Mouse (Mus musculus) lung, postnatal 36 days (tissue): ENCODE data around the gene Mcf2l.

Experiments used
- DNase-seq: peaks from one replicate; pipeline ENCODE4 v3.0.0; 2022; ENCODE audit warnings: mixed read lengths

Gene Mcf2l

GRCm38 (mm10) chr8:12915187-12916006, 41.8 kb downstream of the Mcf2l start:
- DNase-seq: no peak

GRCm38 (mm10) chr8:12916156-12916900, 42.7 kb downstream of the Mcf2l start:
- DNase-seq: no peak

- no peak for DNase-seq
Measured at GRCm38 (mm10) chr8:12917029-12917428, 43.4 kb downstream of the Mcf2l start.

GRCm38 (mm10) chr8:12917831-12918230, 44.2 kb downstream of the Mcf2l start:
- no peak for DNase-seq

GRCm38 (mm10) chr8:12920599-12920998, 47.0 kb downstream of the Mcf2l start:
- no peak for DNase-seq

DNA sequence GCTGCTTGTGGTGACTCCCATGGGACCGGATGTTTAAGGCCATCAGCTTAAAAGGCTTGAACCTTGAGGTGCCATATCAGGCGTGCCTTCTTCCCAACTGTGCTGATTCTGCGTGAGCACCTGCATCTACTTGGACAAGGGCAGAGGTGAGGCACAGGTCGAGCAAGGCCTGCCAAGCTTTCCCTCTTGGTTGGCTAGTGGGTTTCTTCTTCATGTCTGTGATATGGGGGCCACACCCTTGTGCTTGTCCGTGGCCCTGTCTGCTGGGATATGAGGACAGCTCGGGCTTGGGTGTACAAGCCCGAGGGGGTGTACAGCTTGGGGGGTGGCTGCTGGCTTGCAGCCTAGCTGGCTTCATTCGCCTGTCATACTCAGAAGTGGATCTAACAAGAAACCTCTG, 51.4 kb downstream of the Mcf2l start:
- DNase-seq: no peak

DNA sequence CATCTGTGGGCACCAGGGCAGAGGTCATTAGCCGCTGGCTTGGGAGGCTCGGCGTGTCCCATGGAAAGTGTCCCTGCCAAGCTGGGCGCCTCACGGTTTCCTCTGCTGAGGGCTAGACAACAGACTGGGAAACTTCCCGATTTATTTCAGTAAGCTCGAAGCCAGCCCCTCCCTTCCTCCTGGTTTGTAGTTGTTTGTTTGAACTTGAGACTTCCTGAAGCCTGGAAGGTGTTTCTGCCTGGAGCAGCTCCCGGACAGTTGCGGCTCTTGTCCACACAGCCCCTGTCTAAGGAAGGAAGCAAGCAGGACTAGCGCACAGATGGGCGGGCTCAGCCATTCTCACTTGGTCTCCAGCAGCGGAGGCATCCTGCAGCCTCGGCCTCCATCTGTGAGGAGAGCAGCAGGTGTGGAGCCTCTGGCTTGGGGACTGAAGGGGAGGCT, 52.4 kb downstream of the Mcf2l start:
- peak; percentile 90 for DNase-seq

DNA sequence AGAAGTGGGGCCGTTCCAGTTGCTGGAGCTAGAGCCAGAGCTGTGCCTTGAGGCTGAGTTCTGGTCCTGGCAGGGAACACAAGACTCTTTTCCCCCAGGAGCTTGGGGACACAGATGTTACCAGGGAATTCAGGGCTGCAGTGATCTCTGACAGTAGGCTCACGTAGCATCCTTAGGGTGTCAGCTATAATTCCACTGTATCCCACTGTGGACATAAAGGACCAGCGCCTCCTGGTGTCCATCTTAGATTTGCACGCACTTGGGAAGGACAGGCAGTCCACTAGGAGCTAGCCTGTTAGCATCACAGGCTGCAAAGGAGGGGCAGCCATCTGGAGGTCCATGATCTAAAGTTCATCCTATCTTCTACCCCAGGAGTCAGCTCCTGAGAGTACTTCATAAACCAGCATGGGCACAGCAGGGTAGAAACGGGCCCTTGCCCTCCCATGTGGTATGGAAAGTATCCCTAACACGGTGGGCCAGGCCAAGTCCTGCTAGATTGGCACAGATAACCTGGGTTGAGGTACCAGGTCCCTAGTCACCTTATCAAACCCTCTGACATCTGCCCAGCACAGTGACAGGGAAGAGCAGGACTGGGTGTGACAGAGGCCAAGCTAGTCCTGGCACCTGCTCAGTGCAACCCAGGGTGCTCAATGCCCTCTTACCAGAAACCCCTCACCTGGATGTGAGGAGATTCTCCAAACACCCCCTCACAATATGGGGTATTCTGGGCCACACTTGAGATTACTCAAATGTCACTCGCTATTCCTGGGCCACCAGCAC, 53.8 kb downstream of the Mcf2l start:
- peak; percentile 91 for DNase-seq

- DNase-seq: no peak
Measured at GRCm38 (mm10) chr8:12928033-12928432, 54.4 kb downstream of the Mcf2l start.

DNA sequence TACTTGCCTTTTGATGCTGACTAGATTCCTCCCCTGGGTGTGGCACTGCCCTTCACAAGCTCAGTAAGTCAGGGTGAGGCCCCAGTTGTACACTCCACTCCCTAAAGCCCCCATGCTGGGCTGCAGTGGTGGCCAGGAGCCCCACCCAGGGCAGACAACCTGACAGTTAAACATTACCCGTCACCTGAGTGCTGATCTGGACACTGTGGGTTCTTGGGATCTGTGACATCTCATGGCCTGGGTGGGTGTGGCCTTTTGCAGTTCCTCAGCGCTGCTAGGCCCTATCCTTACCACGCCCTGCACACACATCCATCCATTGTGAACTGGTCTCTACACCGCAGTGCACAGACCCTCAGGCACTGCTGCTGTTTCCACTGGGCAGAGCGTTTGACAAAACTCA, 55.3 kb downstream of the Mcf2l start:
- DNase-seq: peak; percentile 51

DNA sequence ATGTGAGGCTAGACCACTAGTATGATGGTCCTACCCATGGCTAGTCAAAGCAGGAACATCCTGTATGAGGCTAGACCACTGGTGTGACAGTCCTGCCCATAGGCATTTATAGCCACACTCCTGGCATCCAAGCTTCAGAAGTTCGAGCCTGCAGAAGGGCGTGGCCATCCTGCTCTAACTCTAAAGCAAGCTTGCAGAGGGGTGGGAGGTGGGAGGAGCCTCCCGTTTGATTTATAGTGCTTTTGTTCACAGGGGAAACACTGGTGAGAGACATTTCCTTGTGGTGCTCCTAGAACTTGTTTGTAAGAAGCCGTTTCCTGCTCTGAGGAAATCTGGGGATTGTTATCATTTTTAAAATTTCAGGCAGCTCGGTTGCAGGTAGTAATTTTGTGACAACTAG, 56.7 kb downstream of the Mcf2l start:
- DNase-seq: peak; percentile 83

GRCm38 (mm10) chr8:12931426-12931825, 57.8 kb downstream of the Mcf2l start:
- DNase-seq: peak; percentile 47

DNA sequence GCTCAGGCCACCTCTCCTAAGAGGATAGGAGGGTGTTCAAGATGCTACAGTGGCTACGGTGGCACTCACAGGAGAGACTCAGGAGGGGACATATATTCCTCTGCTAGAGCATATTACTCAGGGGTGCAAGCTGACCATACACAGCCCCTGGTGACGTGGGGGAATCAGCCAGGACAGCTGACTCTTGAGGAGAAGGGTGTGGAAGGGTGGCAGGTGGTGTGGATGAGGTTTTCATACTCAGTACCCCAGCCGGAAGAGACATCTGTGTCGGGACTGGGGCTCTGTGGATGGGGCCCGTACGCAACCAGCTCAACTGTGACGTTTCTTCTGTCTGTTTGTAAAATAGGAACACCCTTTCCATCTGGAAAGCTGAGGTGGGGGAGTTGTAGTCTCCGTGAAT, 58.9 kb downstream of the Mcf2l start:
- DNase-seq: no peak

DNA sequence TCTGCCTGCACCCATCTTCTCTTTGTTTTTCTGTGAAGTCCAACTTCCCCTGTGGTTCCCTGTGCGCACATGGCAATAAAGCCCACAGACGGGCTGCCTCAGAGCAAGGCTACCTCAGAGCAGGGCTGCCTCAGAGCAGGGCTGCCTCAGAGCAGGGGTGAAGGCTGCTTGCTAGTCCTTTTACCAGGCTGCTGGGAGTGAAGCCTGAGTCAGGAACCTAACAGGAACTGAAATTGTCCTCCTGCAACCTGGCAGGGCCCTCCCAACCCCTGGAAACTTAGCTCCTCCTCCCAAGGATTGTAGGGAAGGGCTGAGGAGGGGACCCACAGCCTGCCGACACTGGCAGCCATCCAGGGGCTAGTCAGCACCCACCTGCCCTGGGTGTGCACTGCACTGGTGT, 60.2 kb downstream of the Mcf2l start:
- no peak for DNase-seq

- DNase-seq: no peak
Measured at GRCm38 (mm10) chr8:12934453-12935043, 60.9 kb downstream of the Mcf2l start.

DNA sequence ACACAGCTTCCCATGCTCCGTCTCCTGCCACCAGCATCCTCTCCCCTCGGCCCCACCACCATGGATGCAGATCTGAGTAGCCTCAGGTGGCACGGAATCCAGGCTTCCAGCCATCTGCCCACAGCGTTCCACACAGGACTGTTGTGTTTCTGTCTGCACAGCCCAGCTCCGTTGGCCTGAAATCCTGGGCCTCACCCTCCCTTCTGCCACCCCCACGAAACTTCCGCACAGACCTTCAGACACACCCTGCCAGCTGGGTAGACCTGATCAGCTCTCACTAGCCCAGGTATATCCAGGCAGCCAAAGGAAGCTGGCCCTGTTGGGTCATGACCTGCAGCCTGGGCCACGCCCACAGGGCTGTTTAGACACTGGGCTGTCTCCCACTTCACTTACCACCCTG, 66.9 kb downstream of the Mcf2l start:
- DNase-seq: no peak

GRCm38 (mm10) chr8:12941161-12941926, 67.7 kb downstream of the Mcf2l start:
- no peak for DNase-seq

DNA sequence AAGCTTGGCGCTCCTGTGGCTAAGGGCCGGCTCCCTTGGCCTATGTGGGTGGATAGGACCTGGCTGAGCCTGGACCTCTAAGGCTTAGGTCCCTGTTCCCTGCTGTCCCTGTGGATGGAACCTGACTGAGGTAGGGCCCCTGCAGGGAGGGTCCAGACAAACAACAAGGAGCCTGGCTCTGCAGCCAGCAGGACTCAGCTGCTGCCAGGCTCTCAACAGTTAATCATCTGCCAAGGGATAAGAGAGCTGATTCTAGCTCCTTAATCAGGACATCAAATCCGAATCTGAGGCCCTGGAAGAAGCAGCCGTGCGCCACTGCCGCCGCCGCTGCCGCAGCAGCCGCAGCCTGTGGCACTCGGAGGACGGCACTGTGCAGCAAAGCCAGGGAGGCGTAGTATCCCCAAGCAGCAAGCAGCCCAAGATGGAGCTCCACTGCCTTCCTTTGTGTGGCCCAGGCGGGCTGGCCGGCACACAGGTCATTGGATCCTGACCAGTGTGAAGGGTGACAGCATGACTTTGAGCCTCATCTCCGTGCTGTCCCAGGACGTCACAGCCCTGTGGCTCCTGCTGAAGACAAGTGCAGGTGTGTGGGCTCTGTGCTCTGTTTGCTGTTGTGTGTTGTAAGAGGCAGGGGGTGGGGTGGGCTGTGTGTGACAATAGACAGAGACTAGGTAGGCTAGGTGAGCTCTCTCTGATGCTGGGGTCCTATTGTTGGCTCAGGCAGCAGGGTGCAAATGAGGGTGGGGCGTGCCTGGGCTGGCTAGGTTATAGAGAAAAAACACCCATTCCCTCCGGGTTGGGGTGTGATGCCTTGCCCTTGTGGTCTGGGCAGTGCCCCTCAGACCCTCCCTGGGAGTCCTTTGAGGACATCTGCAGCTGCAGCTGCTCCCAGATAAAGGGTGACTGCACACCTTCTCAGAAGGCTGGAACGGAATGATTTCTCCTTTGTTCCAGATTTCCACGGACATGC, 74.3 kb downstream of the Mcf2l start:
- DNase-seq: no peak

GRCm38 (mm10) chr8:12948574-12948961, 75.0 kb downstream of the Mcf2l start:
- DNase-seq: no peak

DNA sequence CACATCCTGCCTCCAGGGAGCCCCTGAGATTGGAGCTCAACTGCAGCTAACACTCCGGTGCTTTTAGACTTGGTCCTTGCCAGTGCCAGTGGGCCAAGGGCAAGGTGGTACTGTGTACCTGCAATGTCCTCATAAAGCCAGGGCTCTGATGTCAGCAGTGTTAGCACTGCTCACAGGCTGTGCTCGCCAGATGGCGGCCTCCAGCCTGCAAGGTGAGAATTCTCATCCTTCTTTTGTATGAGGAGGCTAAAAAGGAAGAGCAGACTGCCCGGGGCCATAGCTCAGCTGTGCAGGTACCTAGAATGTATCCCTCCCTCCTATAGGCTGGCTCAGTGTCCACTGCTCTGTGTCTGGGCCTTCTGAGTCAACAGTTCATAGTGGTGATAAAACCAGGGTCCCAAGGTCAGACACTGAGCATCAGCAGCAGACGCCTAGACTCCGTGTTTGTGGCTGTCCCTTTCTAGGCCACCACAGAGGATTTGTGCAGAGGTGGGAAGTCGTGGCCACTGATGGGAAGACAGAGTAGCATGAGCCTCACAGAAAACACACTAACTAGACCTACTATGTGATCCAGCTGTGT, 77.5 kb downstream of the Mcf2l start:
- no peak for DNase-seq

- no peak for DNase-seq
Measured at GRCm38 (mm10) chr8:12952699-12953098, 79.1 kb downstream of the Mcf2l start.
